Mouse (Mus musculus): Measurements from ENCODE around the gene Lpin3. TPM values are rescaled to one million over a fixed set of nuclear protein-coding genes. Genes with fewer than 3 reads are reported as not detected.

Gene Lpin3
- polyA plus RNA-seq, 1 experiment: 4.6 TPM

GRCm38 (mm10) chr2:160931378-160931777 is 50.9 kb downstream of the Lpin3 start:
- no peak overlapping the region for H3K27ac ChIP-seq (ENCODE audit: insufficient read depth, low read length)
- no peak for TF ChIP-seq CTCF (IDR thresholded peaks at IDR 0.05; ENCODE audit: extremely low read depth, insufficient read depth, insufficient read length, insufficient replicate concordance)
- no peak for TF ChIP-seq POLR2A (IDR thresholded peaks at IDR 0.05; ENCODE audit: low read depth, low read length)
- no peak overlapping the region for H3K4me3 ChIP-seq (ENCODE audit: extremely low read depth, insufficient read depth, insufficient read length)
- no peak for DNase-seq (ENCODE audit: low read depth in 1 of 2, low spot score in 2 of 2)
- H3K4me1 ChIP-seq (ENCODE audit: control insufficient read depth, insufficient read depth, insufficient read length): no peaks in the 10 kb centered on the region
- H3K27me3 ChIP-seq (ENCODE audit: control insufficient read depth, insufficient read depth, low read length): no peaks in the 10 kb centered on the region
- 92% methylated on average over 5 of the region's 5 CpGs for WGBS
- H3K36me3 ChIP-seq (ENCODE audit: control insufficient read depth, insufficient read depth, low read length): no peaks in the 10 kb centered on the region

- H3K27me3 ChIP-seq (ENCODE audit: control insufficient read depth, insufficient read depth, low read length): no peaks in the 10 kb centered on the region
- no peak for TF ChIP-seq CTCF (IDR thresholded peaks at IDR 0.05; ENCODE audit: extremely low read depth, insufficient read depth, insufficient read length, insufficient replicate concordance)
- TF ChIP-seq POLR2A (IDR thresholded peaks at IDR 0.05; ENCODE audit: low read depth, low read length): no peak
- DNase-seq (ENCODE audit: low read depth in 1 of 2, low spot score in 2 of 2): no peak
- no peaks in the 10 kb centered on the region for H3K4me1 ChIP-seq (ENCODE audit: control insufficient read depth, insufficient read depth, insufficient read length)
- no peak overlapping the region for H3K4me3 ChIP-seq (ENCODE audit: extremely low read depth, insufficient read depth, insufficient read length)
- WGBS: 80% methylated on average over 8 of the region's 8 CpGs
- no peak overlapping the region for H3K27ac ChIP-seq (ENCODE audit: insufficient read depth, low read length)
- H3K36me3 ChIP-seq (ENCODE audit: control insufficient read depth, insufficient read depth, low read length): no peaks in the 10 kb centered on the region
These were observed 51.9 kb downstream of the Lpin3 start for GRCm38 (mm10) chr2:160932325-160932724.

GRCm38 (mm10) chr2:160932981-160933380 is 52.5 kb downstream of the Lpin3 start:
- H3K36me3 ChIP-seq (ENCODE audit: control insufficient read depth, insufficient read depth, low read length): no peaks in the 10 kb centered on the region
- H3K27me3 ChIP-seq (ENCODE audit: control insufficient read depth, insufficient read depth, low read length): no peaks in the 10 kb centered on the region
- no peaks in the 10 kb centered on the region for H3K4me1 ChIP-seq (ENCODE audit: control insufficient read depth, insufficient read depth, insufficient read length)
- WGBS: 85% methylated on average over 3 of the region's 3 CpGs
- H3K27ac ChIP-seq (ENCODE audit: insufficient read depth, low read length): no peak overlapping the region
- no peak for TF ChIP-seq POLR2A (IDR thresholded peaks at IDR 0.05; ENCODE audit: low read depth, low read length)
- no peak for TF ChIP-seq CTCF (IDR thresholded peaks at IDR 0.05; ENCODE audit: extremely low read depth, insufficient read depth, insufficient read length, insufficient replicate concordance)
- no peak overlapping the region for H3K4me3 ChIP-seq (ENCODE audit: extremely low read depth, insufficient read depth, insufficient read length)
- no peak for DNase-seq (ENCODE audit: low read depth in 1 of 2, low spot score in 2 of 2)

GRCm38 (mm10) chr2:160933890-160934289 is 53.4 kb downstream of the Lpin3 start:
- Histone ChIP-seq H3K4me1 (ENCODE audit: control insufficient read depth, insufficient read depth, insufficient read length) (no peaks in the 10 kb centered on the region), H3K27ac (ENCODE audit: insufficient read depth, low read length) (no peak overlapping the region), H3K36me3 (ENCODE audit: control insufficient read depth, insufficient read depth, low read length) (no peaks in the 10 kb centered on the region), H3K4me3 (ENCODE audit: extremely low read depth, insufficient read depth, insufficient read length) (no peak overlapping the region), H3K27me3 (ENCODE audit: control insufficient read depth, insufficient read depth, low read length) (no peaks in the 10 kb centered on the region)
- WGBS: 78% methylated on average over 5 of the region's 5 CpGs
- no peak for DNase-seq (ENCODE audit: low read depth in 1 of 2, low spot score in 2 of 2)
- TF ChIP-seq POLR2A (IDR thresholded peaks at IDR 0.05; ENCODE audit: low read depth, low read length) (no peak), CTCF (IDR thresholded peaks at IDR 0.05; ENCODE audit: extremely low read depth, insufficient read depth, insufficient read length, insufficient replicate concordance) (no peak)

GRCm38 (mm10) chr2:160934451-160934850 is 54.0 kb downstream of the Lpin3 start:
- Histone ChIP-seq H3K27me3 (ENCODE audit: control insufficient read depth, insufficient read depth, low read length) (no peaks in the 10 kb centered on the region), H3K27ac (ENCODE audit: insufficient read depth, low read length) (no peak overlapping the region), H3K36me3 (ENCODE audit: control insufficient read depth, insufficient read depth, low read length) (no peaks in the 10 kb centered on the region), H3K4me3 (ENCODE audit: extremely low read depth, insufficient read depth, insufficient read length) (no peak overlapping the region), H3K4me1 (ENCODE audit: control insufficient read depth, insufficient read depth, insufficient read length) (no peaks in the 10 kb centered on the region)
- WGBS: 74% methylated on average over 4 of the region's 4 CpGs
- TF ChIP-seq POLR2A (IDR thresholded peaks at IDR 0.05; ENCODE audit: low read depth, low read length) (no peak), CTCF (IDR thresholded peaks at IDR 0.05; ENCODE audit: extremely low read depth, insufficient read depth, insufficient read length, insufficient replicate concordance) (no peak)
- DNase-seq (ENCODE audit: low read depth in 1 of 2, low spot score in 2 of 2): no peak

- Histone ChIP-seq H3K4me1 (ENCODE audit: control insufficient read depth, insufficient read depth, insufficient read length) (no peaks in the 10 kb centered on the region), H3K27ac (ENCODE audit: insufficient read depth, low read length) (no peak overlapping the region), H3K36me3 (ENCODE audit: control insufficient read depth, insufficient read depth, low read length) (no peaks in the 10 kb centered on the region), H3K4me3 (ENCODE audit: extremely low read depth, insufficient read depth, insufficient read length) (no peak overlapping the region), H3K27me3 (ENCODE audit: control insufficient read depth, insufficient read depth, low read length) (no peaks in the 10 kb centered on the region)
- WGBS: 81% methylated on average over 17 of the region's 17 CpGs
- no peak for DNase-seq (ENCODE audit: low read depth in 1 of 2, low spot score in 2 of 2)
- TF ChIP-seq POLR2A (IDR thresholded peaks at IDR 0.05; ENCODE audit: low read depth, low read length) (no peak), CTCF (IDR thresholded peaks at IDR 0.05; ENCODE audit: extremely low read depth, insufficient read depth, insufficient read length, insufficient replicate concordance) (no peak)
These were observed 60.6 kb downstream of the Lpin3 start for GRCm38 (mm10) chr2:160940930-160941709.

- H3K4me1 ChIP-seq (ENCODE audit: control insufficient read depth, insufficient read depth, insufficient read length): no peaks in the 10 kb centered on the region
- no peaks in the 10 kb centered on the region for H3K27me3 ChIP-seq (ENCODE audit: control insufficient read depth, insufficient read depth, low read length)
- TF ChIP-seq CTCF (IDR thresholded peaks at IDR 0.05; ENCODE audit: extremely low read depth, insufficient read depth, insufficient read length, insufficient replicate concordance) (no peak), POLR2A (IDR thresholded peaks at IDR 0.05; ENCODE audit: low read depth, low read length) (no peak)
- no peaks in the 10 kb centered on the region for H3K36me3 ChIP-seq (ENCODE audit: control insufficient read depth, insufficient read depth, low read length)
- H3K27ac ChIP-seq (ENCODE audit: insufficient read depth, low read length): no peak overlapping the region
- no peak overlapping the region for H3K4me3 ChIP-seq (ENCODE audit: extremely low read depth, insufficient read depth, insufficient read length)
- WGBS: 65% methylated on average over 3 of the region's 3 CpGs
- DNase-seq (ENCODE audit: low read depth in 1 of 2, low spot score in 2 of 2): no peak
These were observed 62.0 kb downstream of the Lpin3 start for GRCm38 (mm10) chr2:160942443-160942842.

Data from spleen, adult 2 months (tissue).